Mouse (Mus musculus): ENCODE results near the gene Dek. TPM values are rescaled to one million over a fixed set of nuclear protein-coding genes. Genes with fewer than 3 reads are reported as not detected.

Dek gene
- polyA plus RNA-seq, 1 experiment = 66.4 TPM

- TF ChIP-seq CTCF (IDR thresholded peaks at IDR 0.05; ENCODE audit: borderline replicate concordance, extremely low read depth, insufficient read depth, insufficient read length) = no peak
- TF ChIP-seq POLR2A (IDR thresholded peaks at IDR 0.05; ENCODE audit: borderline replicate concordance, extremely low read depth, insufficient read depth, insufficient read length, poor library complexity, severe bottlenecking) = no peak
- DNase-seq (ENCODE audit: low read depth) = no peak
Measured at GRCm38 (mm10) chr13:47109239-47109638, 3.2 kb upstream of the Dek start.

- no peak for DNase-seq (ENCODE audit: low read depth)
- TF ChIP-seq CTCF (IDR thresholded peaks at IDR 0.05; ENCODE audit: borderline replicate concordance, extremely low read depth, insufficient read depth, insufficient read length) (no peak), POLR2A (IDR thresholded peaks at IDR 0.05; ENCODE audit: borderline replicate concordance, extremely low read depth, insufficient read depth, insufficient read length, poor library complexity, severe bottlenecking) (no peak; the same call in 1 of the 2 replicates)
Measured at GRCm38 (mm10) chr13:47106580-47106888, 533 bp upstream of the Dek start.

GRCm38 (mm10) chr13:47104856-47105541, 1.0 kb downstream of the Dek start:
- TF ChIP-seq POLR2A (IDR thresholded peaks at IDR 0.05; ENCODE audit: borderline replicate concordance, extremely low read depth, insufficient read depth, insufficient read length, poor library complexity, severe bottlenecking) (no peak), CTCF (IDR thresholded peaks at IDR 0.05; ENCODE audit: borderline replicate concordance, extremely low read depth, insufficient read depth, insufficient read length) (no peak)
- peak; percentile 70 for DNase-seq (ENCODE audit: low read depth)

GRCm38 (mm10) chr13:47104146-47104545, 1.9 kb downstream of the Dek start:
- DNase-seq (ENCODE audit: low read depth) = no peak
- TF ChIP-seq POLR2A (IDR thresholded peaks at IDR 0.05; ENCODE audit: borderline replicate concordance, extremely low read depth, insufficient read depth, insufficient read length, poor library complexity, severe bottlenecking) = no peak
- TF ChIP-seq CTCF (IDR thresholded peaks at IDR 0.05; ENCODE audit: borderline replicate concordance, extremely low read depth, insufficient read depth, insufficient read length) = no peak

GRCm38 (mm10) chr13:47100587-47100986, 5.4 kb downstream of the Dek start:
- TF ChIP-seq POLR2A (IDR thresholded peaks at IDR 0.05; ENCODE audit: borderline replicate concordance, extremely low read depth, insufficient read depth, insufficient read length, poor library complexity, severe bottlenecking) = no peak
- TF ChIP-seq CTCF (IDR thresholded peaks at IDR 0.05; ENCODE audit: borderline replicate concordance, extremely low read depth, insufficient read depth, insufficient read length) = no peak
- no peak for DNase-seq (ENCODE audit: low read depth)

GRCm38 (mm10) chr13:47099265-47099664, 6.7 kb downstream of the Dek start:
- TF ChIP-seq POLR2A (IDR thresholded peaks at IDR 0.05; ENCODE audit: borderline replicate concordance, extremely low read depth, insufficient read depth, insufficient read length, poor library complexity, severe bottlenecking) (no peak), CTCF (IDR thresholded peaks at IDR 0.05; ENCODE audit: borderline replicate concordance, extremely low read depth, insufficient read depth, insufficient read length) (no peak)
- DNase-seq (ENCODE audit: low read depth) = no peak

GRCm38 (mm10) chr13:47096591-47096990, 9.4 kb downstream of the Dek start:
- no peak for DNase-seq (ENCODE audit: low read depth)
- TF ChIP-seq CTCF (IDR thresholded peaks at IDR 0.05; ENCODE audit: borderline replicate concordance, extremely low read depth, insufficient read depth, insufficient read length) (no peak), POLR2A (IDR thresholded peaks at IDR 0.05; ENCODE audit: borderline replicate concordance, extremely low read depth, insufficient read depth, insufficient read length, poor library complexity, severe bottlenecking) (no peak)

- TF ChIP-seq POLR2A (IDR thresholded peaks at IDR 0.05; ENCODE audit: borderline replicate concordance, extremely low read depth, insufficient read depth, insufficient read length, poor library complexity, severe bottlenecking) = no peak
- no peak for DNase-seq (ENCODE audit: low read depth)
Measured at GRCm38 (mm10) chr13:47093791-47094190, 12.2 kb downstream of the Dek start.

- no peak for TF ChIP-seq POLR2A (IDR thresholded peaks at IDR 0.05; ENCODE audit: borderline replicate concordance, extremely low read depth, insufficient read depth, insufficient read length, poor library complexity, severe bottlenecking)
- no peak for TF ChIP-seq CTCF (IDR thresholded peaks at IDR 0.05; ENCODE audit: borderline replicate concordance, extremely low read depth, insufficient read depth, insufficient read length)
- no peak for DNase-seq (ENCODE audit: low read depth)
Measured at GRCm38 (mm10) chr13:47089271-47089670, 16.7 kb downstream of the Dek start.

- no peak for TF ChIP-seq CTCF (IDR thresholded peaks at IDR 0.05; ENCODE audit: borderline replicate concordance, extremely low read depth, insufficient read depth, insufficient read length)
- TF ChIP-seq POLR2A (IDR thresholded peaks at IDR 0.05; ENCODE audit: borderline replicate concordance, extremely low read depth, insufficient read depth, insufficient read length, poor library complexity, severe bottlenecking) = no peak
- no peak for DNase-seq (ENCODE audit: low read depth)
Measured at GRCm38 (mm10) chr13:47088433-47088832, 17.6 kb downstream of the Dek start.

- TF ChIP-seq POLR2A (IDR thresholded peaks at IDR 0.05; ENCODE audit: borderline replicate concordance, extremely low read depth, insufficient read depth, insufficient read length, poor library complexity, severe bottlenecking) = no peak
- TF ChIP-seq CTCF (IDR thresholded peaks at IDR 0.05; ENCODE audit: borderline replicate concordance, extremely low read depth, insufficient read depth, insufficient read length) = peak; percentile 10; the same call in 1 of the 2 replicates
- DNase-seq (ENCODE audit: low read depth) = no peak
Measured at GRCm38 (mm10) chr13:47080905-47081505, 25.0 kb downstream of the Dek start.

GRCm38 (mm10) chr13:47078799-47079198, 27.2 kb downstream of the Dek start:
- no peak for DNase-seq (ENCODE audit: low read depth)

More at GRCm38 (mm10) chr13:47078799-47079198, 27.2 kb downstream of the Dek start:
- TF ChIP-seq POLR2A (IDR thresholded peaks at IDR 0.05; ENCODE audit: borderline replicate concordance, extremely low read depth, insufficient read depth, insufficient read length, poor library complexity, severe bottlenecking) (no peak), CTCF (IDR thresholded peaks at IDR 0.05; ENCODE audit: borderline replicate concordance, extremely low read depth, insufficient read depth, insufficient read length) (peak; percentile 12; the same call in 1 of the 2 replicates)
